Mouse (Mus musculus) lung, postnatal 36 days (tissue): ENCODE measurements around the gene Dst.
"Not testable (repeated sequence)": the region's sequence is repeated elsewhere in the genome, so short reads cannot be mapped to it uniquely, and the experiment has no call there.

ENCODE experiments used
- DNase-seq: peaks from one replicate; pipeline ENCODE4 v3.0.0; 2022; ENCODE audit warnings: mixed read lengths

Gene Dst

GRCm38 (mm10) chr1:34259898-34260297 is 351.9 kb downstream of the Dst start:
- DNase-seq = no peak

GRCm38 (mm10) chr1:34261011-34261410 is 353.0 kb downstream of the Dst start:
- DNase-seq = peak; percentile 71

GRCm38 (mm10) chr1:34268520-34268919 is 360.5 kb downstream of the Dst start:
- DNase-seq = peak; percentile 70

DNA sequence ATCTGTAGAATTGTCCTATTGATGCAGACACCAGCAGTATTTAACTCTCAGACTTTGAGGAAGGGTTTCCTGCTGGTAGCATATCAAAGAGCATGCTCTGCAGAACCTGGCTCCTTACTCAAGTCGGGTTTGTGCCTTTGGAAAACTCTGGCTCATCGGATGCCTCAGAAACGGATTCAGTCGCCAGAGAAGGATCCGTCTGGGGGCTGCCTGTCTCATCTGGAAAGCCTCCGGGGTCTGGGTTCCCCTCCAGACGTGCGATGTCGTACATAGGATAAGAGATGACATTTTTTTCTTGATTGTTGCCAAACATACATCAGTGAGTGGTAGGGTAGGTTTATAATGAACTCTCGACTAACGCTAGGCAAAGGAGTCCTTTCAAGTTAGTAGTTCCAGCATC is 361.6 kb downstream of the Dst start:
- no peak for DNase-seq

GRCm38 (mm10) chr1:34273922-34274321 is 365.9 kb downstream of the Dst start:
- no peak for DNase-seq

DNA sequence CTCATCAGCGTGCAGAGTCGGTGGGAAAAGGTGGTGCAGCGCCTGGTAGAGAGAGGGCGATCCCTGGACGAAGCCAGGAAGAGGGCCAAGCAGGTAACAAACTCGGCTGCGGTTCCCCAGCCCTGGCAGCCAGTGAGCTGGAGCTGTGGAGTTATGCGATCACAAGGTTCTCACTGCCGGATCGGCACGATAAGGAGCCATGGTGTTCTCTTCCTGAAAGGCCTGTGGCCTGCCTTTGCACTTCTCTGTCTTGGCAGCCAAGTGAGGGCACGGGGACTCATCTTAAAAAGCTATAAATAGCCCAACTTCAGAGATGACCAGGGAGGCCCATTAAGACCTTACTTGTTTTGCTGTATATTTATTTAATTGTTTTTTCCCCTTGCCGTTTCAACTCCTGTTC is 367.8 kb downstream of the Dst start:
- DNase-seq = no peak

- DNase-seq = no peak
These were observed 368.7 kb downstream of the Dst start for GRCm38 (mm10) chr1:34276756-34277155.

DNA sequence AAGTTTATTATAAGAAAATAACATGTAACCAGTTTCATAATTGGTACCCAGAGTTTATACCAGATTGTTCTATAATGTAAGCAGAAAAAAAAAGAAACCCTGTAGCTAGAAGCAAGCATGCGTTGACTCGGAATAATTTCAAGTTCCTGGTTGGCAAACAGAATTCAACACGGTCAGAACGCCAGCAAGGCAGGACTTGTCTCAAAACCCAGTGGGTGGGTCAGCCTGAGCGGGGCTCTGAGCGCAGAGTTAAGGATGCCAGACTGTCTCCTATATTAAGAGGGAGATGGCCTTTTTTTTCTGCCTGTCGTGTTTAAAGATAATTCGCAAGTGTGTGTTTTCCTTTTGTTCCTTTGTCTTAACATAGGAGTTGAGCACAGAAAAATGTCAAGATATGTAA is 369.2 kb downstream of the Dst start:
- DNase-seq = no peak

GRCm38 (mm10) chr1:34283502-34283901 is 375.5 kb downstream of the Dst start:
- DNase-seq = no peak

DNA sequence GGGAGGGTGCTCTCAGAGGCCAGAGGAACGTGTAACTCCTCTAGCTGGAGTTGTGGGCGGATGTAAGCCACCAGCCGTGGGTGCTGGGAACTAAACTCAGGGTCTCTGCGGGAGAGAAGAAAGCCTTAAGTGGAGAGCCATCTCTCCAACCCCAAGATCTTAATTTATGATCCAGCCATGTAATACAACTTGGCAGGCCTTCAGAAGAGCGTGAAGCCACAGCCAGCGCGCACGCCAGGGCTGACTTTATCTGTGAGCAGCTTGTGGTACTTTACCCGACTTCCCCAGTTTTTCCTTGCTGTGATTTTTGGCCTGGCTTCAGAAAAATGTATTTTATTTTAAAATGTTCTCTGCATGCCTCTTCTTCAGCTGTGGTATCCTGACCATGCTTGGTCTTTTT is 377.0 kb downstream of the Dst start:
- no peak for DNase-seq

- DNase-seq = no peak
These were observed 379.7 kb downstream of the Dst start for GRCm38 (mm10) chr1:34287731-34288130.

DNA sequence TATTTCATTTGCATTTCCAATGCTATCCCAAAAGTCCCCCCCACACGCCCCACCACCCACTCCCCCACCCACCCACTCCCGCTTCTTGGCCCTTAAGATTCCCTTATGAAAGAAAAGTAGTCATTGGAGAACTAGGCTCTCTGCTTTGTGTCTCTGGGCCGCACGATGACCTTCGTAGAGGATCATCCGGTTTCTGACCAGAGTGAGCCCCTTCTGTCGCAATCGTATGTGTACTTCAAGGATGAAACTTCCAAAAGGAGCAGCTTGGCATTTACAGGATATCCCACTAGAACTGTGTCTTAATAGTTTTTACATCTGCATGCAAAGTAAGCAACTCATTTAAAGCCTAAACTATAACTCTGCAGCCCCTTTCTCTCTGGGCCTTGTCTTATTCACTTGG is 380.2 kb downstream of the Dst start:
- DNase-seq = no peak

GRCm38 (mm10) chr1:34288721-34289471 is 380.9 kb downstream of the Dst start:
- DNase-seq = no peak

DNA sequence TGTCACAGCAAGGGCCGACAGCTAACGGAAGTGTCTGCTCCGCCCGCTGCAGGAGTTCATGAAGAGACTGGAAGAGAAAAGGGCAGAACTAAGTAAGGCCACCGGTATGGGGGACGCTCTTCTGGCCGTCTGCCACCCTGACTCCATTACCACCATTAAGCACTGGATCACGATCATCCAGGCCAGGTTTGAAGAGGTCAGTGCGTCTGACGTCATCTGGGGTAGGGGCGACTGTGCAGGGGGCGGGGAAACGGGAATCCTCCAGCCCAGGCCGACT is 381.4 kb downstream of the Dst start:
- DNase-seq = no peak

GRCm38 (mm10) chr1:34290321-34290720 is 382.3 kb downstream of the Dst start:
- DNase-seq = peak; percentile 34

DNA sequence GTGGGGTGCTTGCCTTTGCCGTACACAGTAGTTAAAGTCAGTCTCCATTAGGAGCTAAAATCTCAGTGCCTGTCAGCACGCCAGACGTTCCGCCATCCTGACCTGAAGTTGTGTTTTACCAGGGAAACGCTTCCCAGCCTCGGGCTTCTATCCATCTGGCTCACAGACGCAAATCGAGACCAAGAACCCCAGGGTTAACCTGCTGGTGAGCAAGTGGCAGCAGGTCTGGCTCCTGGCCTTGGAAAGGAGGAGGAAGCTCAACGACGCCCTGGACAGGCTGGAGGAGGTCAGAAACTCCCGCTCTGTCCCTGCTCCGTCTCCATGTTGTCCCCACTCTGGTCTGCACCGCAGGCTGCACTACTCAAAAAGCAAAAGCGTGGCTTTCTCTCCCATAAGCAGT is 385.2 kb downstream of the Dst start:
- DNase-seq = no peak

DNA sequence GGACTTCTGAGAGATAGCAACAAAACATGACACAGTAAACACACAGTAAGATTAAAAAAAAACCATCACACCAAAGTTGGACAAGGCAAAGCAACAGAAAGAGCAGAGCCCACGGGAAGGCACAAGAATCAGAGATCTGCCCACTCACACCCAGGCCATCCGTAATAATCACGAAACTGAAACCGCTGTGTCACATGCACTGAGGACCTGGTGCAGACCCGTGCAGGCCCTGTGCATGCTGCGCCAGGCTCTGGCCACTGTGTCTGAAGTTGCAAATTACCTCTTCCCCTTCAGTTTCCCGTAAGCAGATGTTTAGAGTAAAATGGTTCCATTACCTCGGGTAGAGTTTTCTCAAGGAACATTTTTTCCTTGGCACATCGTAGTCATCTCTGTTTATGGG is 389.6 kb downstream of the Dst start:
- DNase-seq = no peak

DNA sequence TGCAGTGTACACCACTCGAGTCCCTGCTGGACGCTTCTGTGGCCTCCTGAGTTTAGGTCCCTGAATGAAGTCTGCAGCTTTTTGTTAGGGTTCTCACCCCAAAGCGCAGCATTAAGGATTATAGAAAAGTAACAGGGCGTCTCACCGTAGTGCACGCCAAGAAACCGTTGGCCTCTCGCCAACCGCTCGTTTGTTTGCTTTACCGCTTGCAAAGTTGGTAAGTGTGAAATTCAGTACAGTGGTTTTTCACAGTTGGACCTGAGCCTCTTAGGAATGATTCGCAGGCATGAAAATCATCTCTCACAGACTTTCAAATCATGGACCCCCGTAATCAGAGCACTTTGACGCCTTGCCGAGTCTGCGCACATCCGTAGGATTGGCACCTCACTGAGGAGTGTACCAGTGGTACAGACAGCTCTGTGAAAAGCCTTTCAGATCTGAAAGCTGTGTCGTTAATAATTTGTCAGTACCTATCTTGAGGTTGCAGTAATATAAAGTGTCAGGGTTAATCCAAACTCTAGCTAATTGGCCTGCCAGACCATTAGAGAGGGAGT is 390.7 kb downstream of the Dst start:
- peak; percentile 83 for DNase-seq

GRCm38 (mm10) chr1:34299507-34299906 is 391.5 kb downstream of the Dst start:
- no peak for DNase-seq

DNA sequence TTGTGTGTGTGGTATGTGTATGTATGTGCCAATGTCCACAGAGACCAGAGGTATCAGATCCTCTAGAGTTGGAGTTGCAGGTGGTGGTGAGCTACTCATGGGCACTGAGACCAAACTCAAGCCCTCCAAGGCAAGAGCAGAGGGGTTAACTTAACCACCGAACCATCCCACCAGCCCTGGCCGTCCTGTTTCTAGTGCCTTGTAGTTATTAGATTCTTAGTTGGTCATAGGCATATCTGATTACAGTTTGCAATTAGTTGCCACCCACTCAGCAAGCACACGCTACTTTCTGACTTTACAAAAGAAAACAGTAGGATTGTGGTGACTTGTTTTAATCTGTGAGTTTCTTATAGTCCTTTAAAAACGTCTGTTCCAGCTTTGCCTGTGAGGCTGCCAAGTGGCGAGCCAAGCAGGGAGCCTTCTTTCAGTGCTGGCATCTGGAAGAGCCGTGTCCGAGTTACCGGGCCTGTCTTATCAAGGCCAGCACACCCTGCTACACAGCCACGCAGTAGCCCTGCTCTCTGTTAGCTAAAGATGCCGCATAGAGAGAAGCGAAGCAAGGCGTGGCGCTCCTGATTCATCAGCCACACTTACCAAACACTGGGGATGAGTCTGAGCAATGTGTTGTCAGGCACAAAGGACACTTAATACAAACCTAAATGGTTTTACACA is 392.4 kb downstream of the Dst start:
- DNase-seq = no peak

- no peak for DNase-seq
These were observed 396.2 kb downstream of the Dst start for GRCm38 (mm10) chr1:34304227-34304626.

- no peak for DNase-seq
These were observed 398.7 kb downstream of the Dst start for GRCm38 (mm10) chr1:34306741-34307140.

GRCm38 (mm10) chr1:34307191-34307590 is 399.2 kb downstream of the Dst start:
- no peak for DNase-seq

GRCm38 (mm10) chr1:34308841-34309240 is 400.8 kb downstream of the Dst start:
- DNase-seq = not testable (repeated sequence)

DNA sequence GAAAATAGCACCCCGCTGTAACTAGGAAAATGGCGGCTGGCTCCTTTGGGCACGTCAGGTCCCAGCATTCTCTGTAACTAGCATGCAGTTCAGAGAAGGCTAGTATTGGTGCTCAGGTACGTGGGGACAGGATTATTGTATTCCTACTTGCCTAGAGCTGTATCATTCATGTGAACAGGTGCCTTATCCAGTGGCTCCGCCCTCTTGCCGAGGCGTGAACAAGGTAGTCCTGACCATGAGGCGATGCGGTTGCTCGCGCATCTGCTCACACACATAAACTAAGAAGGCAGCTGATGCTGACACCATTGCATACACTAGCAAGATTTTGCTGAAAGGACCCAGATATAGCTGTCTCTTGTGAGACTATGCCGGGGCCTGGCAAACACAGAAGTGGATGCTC is 401.4 kb downstream of the Dst start:
- DNase-seq = no peak
